ENCODE assay signal across 9 mouse cellular contexts in the genomic region with DNA sequence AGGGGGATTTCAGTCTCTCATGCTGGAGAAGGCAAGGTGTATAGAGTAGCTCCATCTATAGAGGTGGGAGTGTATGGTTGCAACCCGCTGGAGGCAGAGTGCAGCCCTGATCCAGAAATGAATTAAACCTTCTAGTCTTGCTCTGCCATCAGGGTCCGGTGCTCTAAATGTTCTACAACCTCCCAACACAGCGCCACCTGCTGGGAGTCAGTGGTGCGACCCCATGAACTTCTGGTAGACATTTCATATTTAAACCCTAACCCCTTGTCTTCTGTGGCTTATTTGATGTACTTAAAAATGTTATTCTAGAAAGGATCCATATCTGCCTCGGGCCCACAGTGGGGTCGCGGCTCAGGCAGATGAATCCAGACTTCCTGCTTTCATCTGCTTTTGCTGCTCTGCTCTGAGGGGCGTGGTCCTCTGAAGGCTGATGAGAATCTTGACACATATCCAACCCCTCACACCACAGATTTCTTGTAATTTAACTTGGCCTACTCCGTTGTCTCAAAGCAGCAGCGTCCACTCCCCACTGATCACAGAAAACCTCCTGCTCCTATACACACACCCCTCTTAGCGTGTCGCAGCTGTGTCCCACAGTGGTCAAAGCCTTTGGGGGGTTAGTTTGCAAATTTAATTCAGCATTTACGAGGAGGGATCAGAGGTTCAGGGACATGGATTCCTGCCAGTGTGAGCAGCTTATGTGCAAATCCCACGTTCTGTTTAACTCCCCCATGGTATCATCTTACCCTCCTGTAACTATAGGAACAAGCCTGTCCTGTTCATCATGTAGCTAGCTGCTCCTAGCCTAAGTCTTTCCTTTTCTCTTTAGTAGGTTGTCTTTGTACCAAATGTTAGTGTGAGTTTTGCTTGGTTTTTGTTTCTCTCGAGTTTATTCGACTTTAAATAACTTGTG. TPM values are rescaled to one million over a fixed set of nuclear protein-coding genes. Genes with fewer than 3 reads are reported as not detected.
DNase-seq lines count a peak whose midpoint lies in the region; ATAC-seq lines count a peak whose summit lies in the region.
"Had no signal": no experiment of that assay in that cellular context is flagged by ENCODE, and none has a peak within 500 bp of the region (broad histone marks: within the 10 kb centered on the region; RNA-seq: fewer than 3 reads in every experiment).

No protein-coding gene starts in this region.

- H3K4me1 ChIP-seq in neural tube, embryonic 15.5 days = peaks cover 10% of the 10 kb centered on the region

- no peak overlapping the region for H3K4me3 ChIP-seq in neural tube, embryonic 15.5 days (replicated peaks)

- peak overlapping the region; percentile 60 for H3K27ac ChIP-seq in neural tube, embryonic 15.5 days (replicated peaks)

- H3K27me3 ChIP-seq in neural tube, embryonic 15.5 days (replicated peaks) = no peaks in the 10 kb centered on the region

- no peak for ATAC-seq in neural tube, embryonic 15.5 days (ENCODE audit: low FRiP score)
- no peak for ATAC-seq in erythroid progenitor cell, adult 5-6 weeks (replicated peaks; ENCODE audit: low FRiP score, poor library complexity, severe bottlenecking)

- no peaks in the 10 kb centered on the region for H3K36me3 ChIP-seq in neural tube, embryonic 15.5 days

- peak; percentile 50 to 64 for DNase-seq in cerebellum, postnatal 10 days
- no peak for DNase-seq in cerebellum, adult 8-10 months
- DNase-seq in neural tube, embryonic 10.5 days (ENCODE audit: extremely low spot score, low spot score) = no peak
- DNase-seq in kidney, adult 9 months = peak; percentile 31
- peak; percentile 29 for DNase-seq in retina, embryonic 14.5 days (ENCODE audit: low spot score)
- no peak for DNase-seq in right cerebral cortex, postnatal 25 days

- no peak overlapping the region for H3K9ac ChIP-seq in neural tube, embryonic 15.5 days (replicated peaks)

- H3K9me3 ChIP-seq in neural tube, embryonic 15.5 days (replicated peaks) = no peaks in the 10 kb centered on the region

- 72% methylated on average over 16 of the region's 16 CpGs for WGBS in neural tube, embryonic 15.5 days

- H3K4me2 ChIP-seq in neural tube, embryonic 15.5 days = no peak overlapping the region

RNA-seq across cellular contexts. Expression of a gene that starts 3.9 kb away (rescaled TPM):
- polyA plus RNA-seq in neural tube, embryonic 15.5 days (2015; fragmentation: Nextera tagmentation; extraction: Ambion mirVana) = 0.20 and 0.24 TPM in 2 replicates
- total RNA-seq in erythroid progenitor cell, adult 5-6 weeks (2015; ENCODE audit: low replicate concordance) = 0.72 and 0.84 TPM in 2 replicates
- total RNA-seq in erythroid progenitor cell, adult 5-6 weeks (2017; ENCODE audit: low replicate concordance) = 0.13 and 1.3 TPM in 2 replicates

RNA-seq across cellular contexts. Expression of a gene that starts 10.9 kb away (rescaled TPM):
- polyA plus RNA-seq in neural tube, embryonic 15.5 days (2015; fragmentation: Nextera tagmentation; extraction: Ambion mirVana) = 12.9 and 14.7 TPM in 2 replicates
- total RNA-seq in erythroid progenitor cell, adult 5-6 weeks (2015; ENCODE audit: low replicate concordance) = 1.7 and 2.9 TPM in 2 replicates
- 3.0 and 3.7 TPM in 2 replicates for total RNA-seq in erythroid progenitor cell, adult 5-6 weeks (2017; ENCODE audit: low replicate concordance)

RNA-seq across cellular contexts. Expression of a gene that starts 38.6 kb away (rescaled TPM):
- not detected in 2 replicates for polyA plus RNA-seq in neural tube, embryonic 15.5 days (2015; fragmentation: Nextera tagmentation; extraction: Ambion mirVana)
- not detected in 2 replicates for total RNA-seq in erythroid progenitor cell, adult 5-6 weeks (2015; ENCODE audit: low replicate concordance)
- total RNA-seq in erythroid progenitor cell, adult 5-6 weeks (2017; ENCODE audit: low replicate concordance) = not detected in 2 replicates
- polyA plus RNA-seq: intestine, embryonic 14.5 days had no signal

RNA-seq across cellular contexts. Expression of a gene that starts 55.6 kb away (rescaled TPM):
- polyA plus RNA-seq in neural tube, embryonic 15.5 days (2015; fragmentation: Nextera tagmentation; extraction: Ambion mirVana) = not detected in 2 replicates
- not detected in 2 replicates for total RNA-seq in erythroid progenitor cell, adult 5-6 weeks (2015; ENCODE audit: low replicate concordance)
- not detected in 2 replicates for total RNA-seq in erythroid progenitor cell, adult 5-6 weeks (2017; ENCODE audit: low replicate concordance)
- polyA plus RNA-seq: intestine, embryonic 14.5 days had no signal

Comparison
In these comparisons a context has a peak if more than half of its experiments do, and no peak if none do; other contexts are left out.
1. DNase-seq: peak in cerebellum, postnatal 10 days (2 of 2), kidney, adult 9 months (single experiment) and retina, embryonic 14.5 days (single experiment); none in cerebellum, adult 8-10 months (single experiment), neural tube, embryonic 10.5 days (single experiment) and right cerebral cortex, postnatal 25 days (single experiment).